In genomic region chr4:132382296-132382695, GRCm38 (mm10) we compare ENCODE assay signal across 19 mouse cellular contexts.
"Had no signal": no experiment of that assay in that cellular context is flagged by ENCODE, and none has a peak within 500 bp of the region (broad histone marks: within the 10 kb centered on the region; RNA-seq: fewer than 3 reads in every experiment).

No protein-coding gene starts in this region.

- H3K4me2 ChIP-seq: liver, embryonic 13.5 days; lung, embryonic 14.5 days; midbrain, embryonic 13.5 days; stomach, embryonic 15.5 days had no signal

- DNase-seq: kidney, adult 18-20 months; kidney, adult 9 months; kidney, postnatal 25 days; liver, embryonic 13.5 days; liver, postnatal 0 days; lung, embryonic 14.5 days; right cerebral cortex, adult 18-20 months; right cerebral cortex, postnatal 14 days; right cerebral cortex, postnatal 4 days; spleen, adult 18-20 months; thymus, postnatal 25 days had no signal

- H3K4me3 ChIP-seq: left cerebral cortex, adult 2 months; liver, embryonic 13.5 days; megakaryocyte, embryonic 14.5 days; midbrain, embryonic 10.5 days; midbrain, embryonic 13.5 days; stomach, embryonic 15.5 days had no signal

- H3K9ac ChIP-seq: liver, embryonic 13.5 days; liver, postnatal 0 days; lung, embryonic 14.5 days; midbrain, embryonic 13.5 days; stomach, embryonic 15.5 days had no signal

- H3K27me3 ChIP-seq: liver, embryonic 13.5 days; megakaryocyte, embryonic 14.5 days; midbrain, embryonic 13.5 days; stomach, embryonic 15.5 days had no signal

- H3K27ac ChIP-seq: kidney, postnatal 0 days; left cerebral cortex, adult 2 months; liver, embryonic 13.5 days; midbrain, embryonic 10.5 days; midbrain, embryonic 13.5 days; stomach, embryonic 15.5 days had no signal

- H3K9me3 ChIP-seq: liver, embryonic 13.5 days; megakaryocyte, embryonic 14.5 days; midbrain, embryonic 10.5 days; midbrain, embryonic 13.5 days; stomach, embryonic 15.5 days had no signal

- ATAC-seq: liver, postnatal 0 days; lung, postnatal 0 days; midbrain, embryonic 13.5 days; midbrain, embryonic 16.5 days had no signal

- H3K4me1 ChIP-seq: midbrain, embryonic 13.5 days; stomach, embryonic 15.5 days had no signal
